Mouse (Mus musculus): ENCODE data around the gene Atp2b1.

GRCm38 (mm10) chr10:98897507-98897906 lies 16.7 kb upstream of the Atp2b1 start:
- TF ChIP-seq GATA1 (IDR thresholded peaks at IDR 0.05; ENCODE audit: borderline replicate concordance, low read length), result no peak
- TF ChIP-seq FLI1 (IDR thresholded peaks at IDR 0.05; ENCODE audit: low read length), result no peak
